Mouse (Mus musculus) gastrocnemius, postnatal 36 days (tissue): ENCODE results near the gene Zmym6. TPM values are rescaled to one million over a fixed set of nuclear protein-coding genes. Genes with fewer than 3 reads are reported as not detected.
"Not testable (repeated sequence)": the region's sequence is repeated elsewhere in the genome, so short reads cannot be mapped to it uniquely, and the experiment has no call there.

Experiments used
- DNase-seq, 2 experiments: peaks; one replicate each; pipeline ENCODE4 v3.0.0; 2022
- intact Hi-C: fragments of 180-260 bp; cut with DNase I; formaldehyde crosslinking; loops from one replicate; pipeline ENCODE4 v1.15.1; 2025
- long read RNA-seq, 2 experiments: library from polyadenylated mRNA; stranded (forward); transcript quantifications; one replicate each; pipeline ENCODE4 v2.0.0; 2021
- total RNA-seq, 2 experiments: library from RNA; stranded (reverse); gene quantifications; 2 replicates each; pipeline ENCODE4 v1.2.3; 2021

Gene Zmym6
- 1 to 10 TPM; 3.4 to 4.7 TPM for total RNA-seq
- long read RNA-seq, experiment 1, partial matches to known transcripts: 1 of 2 reads
- long read RNA-seq, experiment 1, other reads (novel, unspliced or antisense): 1 of 2 reads
- long read RNA-seq, experiment 2, partial matches to known transcripts: 0 of 4 reads
- long read RNA-seq, experiment 2, other reads (novel, unspliced or antisense): 4 of 4 reads

- intact Hi-C loops: no loop called here
- DNase-seq: peak; percentile 89 to 90
Observed at GRCm38 (mm10) chr4:127076875-127077548, at the start of gene Zmym6. Zmym6 (plus strand) TSS chr4:127077383.

DNA sequence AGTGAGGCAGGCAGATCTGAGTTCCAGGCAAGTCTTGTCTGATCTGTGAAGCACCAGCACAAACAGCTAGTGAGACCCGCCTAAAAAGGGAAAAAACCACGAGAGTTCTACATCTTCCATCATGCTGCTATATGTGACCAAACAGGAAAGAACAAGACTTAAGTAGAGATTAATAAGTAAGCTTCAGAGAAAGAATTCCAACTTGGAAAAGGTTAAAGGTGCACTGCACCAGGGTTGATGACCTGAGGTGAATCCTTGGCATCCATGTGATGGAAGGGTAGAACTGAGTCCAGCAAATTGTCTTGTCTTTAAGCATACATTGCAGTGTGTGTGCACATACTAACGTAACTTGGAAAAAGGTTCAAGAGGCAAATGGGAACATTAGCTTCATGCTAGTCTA is 40.0 kb upstream of the Zmym6 start:
- intact Hi-C loops: no loop called here
- no peak for DNase-seq

GRCm38 (mm10) chr4:127037908-127038827 is 39.0 kb upstream of the Zmym6 start:
- DNase-seq: no peak
- intact Hi-C loops: no loop called here

DNA sequence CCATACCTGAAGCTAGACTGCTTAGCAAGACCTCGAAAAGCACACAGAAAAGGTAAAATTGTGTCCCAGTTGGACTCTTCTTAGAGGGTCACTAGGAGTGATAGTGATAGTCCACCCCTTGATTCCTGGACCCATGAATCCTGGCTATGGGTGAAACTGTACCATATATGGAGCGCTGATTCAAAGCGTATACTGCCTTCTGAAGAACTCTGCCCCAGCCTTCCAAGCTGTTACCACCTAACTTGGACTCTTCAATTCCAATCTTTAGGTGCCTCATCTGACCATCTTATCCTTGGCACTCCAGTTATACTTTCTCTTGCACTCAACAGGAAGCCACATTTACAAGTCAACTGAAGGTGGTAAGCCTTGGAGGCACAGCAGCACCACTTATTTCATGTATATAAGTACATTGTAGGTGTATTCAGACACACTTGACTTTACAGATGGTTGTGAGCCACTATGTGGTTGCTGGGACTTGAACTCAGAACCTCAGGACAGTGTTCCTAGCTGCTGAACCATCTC is 38.3 kb upstream of the Zmym6 start:
- no peak for DNase-seq
- intact Hi-C loops: no loop called here

DNA sequence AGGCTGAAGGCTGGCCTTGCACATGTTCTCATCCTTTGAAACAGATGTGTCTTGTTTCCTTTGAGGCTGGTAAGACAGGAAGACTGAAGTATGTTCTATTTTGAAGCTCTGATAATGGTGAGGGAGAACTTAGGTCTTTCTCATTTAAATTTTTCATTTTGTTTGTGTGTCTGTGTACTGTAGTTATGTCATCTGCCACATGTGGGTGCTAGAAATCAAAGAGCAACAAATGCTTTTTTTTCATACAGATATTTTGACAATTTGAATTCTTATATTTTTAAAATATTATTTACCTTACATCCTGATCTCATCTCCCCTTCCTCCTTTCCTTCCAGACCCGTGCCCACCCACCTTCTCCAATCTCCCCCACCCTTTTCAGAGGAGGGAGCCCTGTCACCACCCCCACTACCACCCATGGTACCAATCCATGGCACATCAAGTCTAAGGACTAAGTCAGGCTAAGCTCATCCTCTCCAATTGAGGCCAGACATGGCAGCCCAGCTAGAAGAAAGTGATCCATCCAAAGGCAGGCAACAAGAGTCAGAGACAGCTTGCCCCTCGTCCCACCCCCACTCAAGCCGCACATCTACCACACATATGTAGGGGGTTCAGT is 37.2 kb upstream of the Zmym6 start:
- DNase-seq: no peak
- intact Hi-C loops: no loop called here

DNA sequence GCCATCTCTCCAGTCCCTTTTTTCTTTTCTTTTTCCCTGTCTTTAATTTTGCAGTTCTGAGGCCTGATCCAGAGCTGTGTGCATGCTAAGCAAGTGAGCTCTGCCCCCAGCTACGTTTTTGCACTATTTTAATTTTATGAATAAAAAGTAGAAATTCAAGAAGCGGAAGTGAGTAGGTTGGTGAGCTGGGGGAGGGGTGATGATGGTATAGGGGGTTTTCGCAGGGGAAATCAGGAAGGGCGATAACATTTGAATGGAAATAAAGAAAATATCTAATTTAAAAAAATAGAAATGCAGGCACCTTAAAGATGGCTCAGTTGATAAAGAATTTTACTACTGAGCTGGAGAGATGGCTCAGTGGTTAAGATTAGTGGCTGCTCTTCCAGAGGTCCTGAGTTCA is 33.6 kb upstream of the Zmym6 start:
- intact Hi-C loops: no loop called here
- no peak for DNase-seq

DNA sequence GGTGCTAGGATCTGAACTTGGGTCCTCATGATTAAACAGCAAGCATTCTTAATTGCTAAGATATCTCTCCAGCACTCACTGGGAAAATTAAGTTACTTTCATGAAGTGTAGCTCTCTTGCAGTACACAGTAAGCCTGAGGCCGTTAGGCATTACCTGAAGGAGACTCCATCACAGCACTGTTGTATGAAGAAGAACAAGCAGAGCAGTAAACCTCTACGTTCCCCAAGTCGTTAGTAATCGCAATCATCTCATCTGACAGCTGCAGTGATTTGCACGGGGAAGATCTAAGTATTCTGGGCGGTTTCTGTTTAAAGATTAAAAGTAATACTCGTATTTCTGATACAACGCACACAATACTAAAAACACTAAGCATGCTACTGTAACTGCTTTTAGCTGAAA is 26.1 kb upstream of the Zmym6 start:
- no peak for DNase-seq
- intact Hi-C loops: no loop called here

GRCm38 (mm10) chr4:127053071-127053470 is 24.1 kb upstream of the Zmym6 start:
- DNase-seq: no peak
- intact Hi-C loops: no loop called here

- intact Hi-C loops: no loop called here
Observed at GRCm38 (mm10) chr4:127054522-127055198, 22.5 kb upstream of the Zmym6 start.

DNA sequence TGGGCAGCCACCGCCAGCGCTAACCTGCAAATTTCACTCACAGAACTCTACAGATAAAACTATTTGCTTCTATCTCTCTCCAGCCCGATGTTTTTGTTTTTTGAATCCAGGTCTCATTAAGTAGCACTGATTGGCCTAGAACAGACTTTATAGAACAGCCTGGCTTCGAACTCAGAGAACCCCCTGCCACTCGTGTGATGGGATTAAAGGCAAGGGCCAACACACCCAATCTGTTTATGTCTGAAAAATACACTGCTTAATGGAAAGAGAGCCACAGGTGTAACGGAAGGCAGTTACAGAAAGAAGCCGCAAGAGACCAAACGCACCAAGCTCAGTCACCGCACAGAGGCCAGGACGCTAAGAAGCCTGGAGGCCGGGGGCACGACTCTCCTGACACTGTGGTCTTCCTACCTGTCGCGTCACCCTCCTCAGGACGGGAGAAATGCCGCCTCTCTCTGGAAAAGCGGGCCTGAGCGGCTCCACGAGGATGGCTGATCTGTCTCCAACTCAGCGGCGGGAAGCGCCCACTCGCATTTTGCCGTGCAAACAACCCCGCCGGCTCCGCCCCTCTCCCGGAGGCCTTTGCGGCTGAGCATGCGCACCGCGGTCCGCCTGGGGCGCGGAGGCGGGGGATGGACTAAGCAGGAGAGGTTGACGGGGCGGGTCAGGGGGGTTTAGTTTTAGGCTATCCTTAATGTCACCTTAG is 16.4 kb upstream of the Zmym6 start, which contains the start of gene Zmym1:
Gene Zmym1 (minus strand): TSS at position 568 of the 706 bp plus-strand sequence.
- intact Hi-C loops: no loop called here
- DNase-seq: peak; percentile 81 to 88

More at GRCm38 (mm10) chr4:127054522-127055198, 22.5 kb upstream of the Zmym6 start:
- DNase-seq: no peak

DNA sequence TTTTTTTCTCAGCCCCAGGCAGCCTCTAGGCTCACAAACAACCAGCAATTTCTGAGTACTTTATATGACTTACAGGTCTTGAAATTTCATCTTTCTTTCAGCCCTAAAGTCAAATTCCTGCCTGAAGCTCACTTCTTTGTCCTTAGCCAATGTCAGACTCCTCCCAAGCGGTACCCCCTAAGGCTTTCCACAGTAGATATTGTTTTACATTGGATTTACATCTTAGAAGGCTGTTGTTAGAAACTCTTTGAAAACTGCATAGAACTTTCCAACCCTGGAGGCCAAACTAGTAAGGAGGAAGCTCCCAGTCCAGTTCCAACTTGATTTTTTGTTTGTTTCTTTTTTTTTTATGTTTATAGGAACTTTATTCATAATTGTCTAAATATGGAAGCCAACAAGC is 13.1 kb upstream of the Zmym6 start:
- intact Hi-C loops: no loop called here
- DNase-seq: no peak

- DNase-seq: no peak
- intact Hi-C loops: no loop called here
Observed at GRCm38 (mm10) chr4:127074915-127075314, 2.3 kb upstream of the Zmym6 start.

DNA sequence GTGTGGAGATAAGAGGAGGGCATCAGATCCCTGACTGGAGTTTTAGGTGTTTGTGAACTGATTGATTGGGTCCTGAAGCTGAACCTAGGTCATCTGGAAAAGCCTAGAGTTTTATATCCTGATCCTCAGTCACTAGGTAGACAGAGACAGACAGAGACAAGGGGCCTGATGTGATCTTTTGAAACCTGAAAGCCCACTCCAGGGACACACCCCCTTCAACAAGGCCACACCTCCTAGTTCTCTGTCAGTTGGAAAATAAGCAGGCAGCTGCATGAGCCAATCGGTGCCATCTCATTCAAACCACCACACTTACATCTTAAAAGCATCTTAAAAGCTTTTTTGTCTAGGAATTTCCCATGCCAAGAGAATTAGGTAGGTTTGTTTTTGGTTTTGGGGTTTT is 3.6 kb downstream of the Zmym6 start:
- intact Hi-C loops: no loop called here
- no peak for DNase-seq

DNA sequence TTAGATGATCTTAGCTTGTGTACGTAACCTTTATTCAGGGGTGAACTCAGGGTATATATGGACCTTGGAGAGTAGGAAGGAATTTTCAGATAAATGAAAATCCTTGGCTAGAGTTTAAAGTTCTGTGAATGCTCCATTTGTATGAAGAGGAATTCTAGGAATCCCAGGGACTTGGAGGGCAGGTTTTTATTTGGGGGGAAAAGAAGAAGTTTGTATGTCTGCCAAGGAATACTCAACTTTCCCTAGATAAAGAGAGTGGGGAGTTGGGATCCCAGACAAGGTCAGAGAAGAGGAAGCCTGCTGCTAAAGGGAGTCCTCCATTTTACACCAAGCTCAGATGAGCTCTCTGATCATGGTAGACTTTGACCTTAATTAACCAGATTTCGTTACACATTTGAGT is 5.9 kb downstream of the Zmym6 start:
- no peak for DNase-seq
- intact Hi-C loops: no loop called here

GRCm38 (mm10) chr4:127085761-127086160 is 8.6 kb downstream of the Zmym6 start:
- intact Hi-C loops: no loop called here
- no peak for DNase-seq

GRCm38 (mm10) chr4:127091188-127091587 is 14.0 kb downstream of the Zmym6 start:
- no peak for DNase-seq
- intact Hi-C loops: no loop called here

GRCm38 (mm10) chr4:127095090-127095489 is 17.9 kb downstream of the Zmym6 start:
- intact Hi-C loops: no loop called here
- DNase-seq: no peak

DNA sequence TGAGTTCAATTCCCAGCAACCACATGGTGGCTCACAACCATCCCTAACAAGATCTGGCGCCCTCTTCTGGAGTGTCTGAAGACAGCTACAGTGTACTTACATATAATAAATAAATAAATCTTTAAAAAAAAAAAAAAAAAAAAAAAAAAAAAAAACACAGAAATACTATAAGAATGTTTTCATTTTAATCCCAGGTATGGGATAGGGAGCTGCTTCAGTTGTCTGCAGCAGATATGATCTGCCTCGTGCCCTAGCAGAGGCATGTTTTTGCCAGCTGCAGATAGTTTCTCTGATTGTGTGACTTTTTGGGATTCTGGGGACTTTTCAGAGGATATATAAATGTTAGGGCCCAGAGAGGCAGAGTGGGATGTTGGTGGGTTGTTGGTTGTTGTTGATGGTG is 22.4 kb downstream of the Zmym6 start:
- DNase-seq, intact Hi-C loops: not testable (repeated sequence)

- DNase-seq: no peak
- intact Hi-C loops: no loop called here
Observed at GRCm38 (mm10) chr4:127107566-127107965, 30.4 kb downstream of the Zmym6 start.
